Mouse (Mus musculus) ES-E14 (cell line): ENCODE measurements around the gene Ogfr. TPM values are rescaled to one million over a fixed set of nuclear protein-coding genes. Genes with fewer than 3 reads are reported as not detected.

ENCODE experiments used
- DNase-seq: peaks from one replicate; pipeline ENCODE4 v3.0.0-alpha.2; 2013; ENCODE audit warnings: low read depth, low spot score
- H3K27ac ChIP-seq: 2 replicates; pipeline ENCODE4 v1.5.1; 2012; ENCODE audit warnings: low read depth, mild to moderate bottlenecking, low read length, moderate library complexity, mixed read lengths; ENCODE audit not compliant: poor library complexity, insufficient read depth, severe bottlenecking
- H3K36me3 ChIP-seq: 2 replicates; pipeline ENCODE4 v1.6.1; 2012; ENCODE audit warnings: mild to moderate bottlenecking, low read length, moderate library complexity, mixed read lengths; ENCODE audit not compliant: control insufficient read depth, poor library complexity, insufficient read depth, severe bottlenecking
- H3K4me1 ChIP-seq, 2 experiments: fragments of 150-350 bp in 1 of 2; sonication (generic) in 1 of 2; 2 replicates each; pipeline ENCODE4 v1.6.1; 2012; ENCODE audit warnings: low read length in 2 of 2, mild to moderate bottlenecking in 1 of 2, mixed read lengths in 1 of 2; ENCODE audit not compliant: control insufficient read depth in 2 of 2, insufficient read depth in 2 of 2, poor library complexity in 1 of 2
- H3K4me3 ChIP-seq, 2 experiments: fragments of 150-350 bp in 1 of 2; sonication (generic) in 1 of 2; 2 replicates each; pipeline ENCODE4 v1.5.1; 2012; ENCODE audit warnings: low read length in 2 of 2, low read depth in 1 of 2, mild to moderate bottlenecking in 1 of 2, mixed read lengths in 1 of 2; ENCODE audit not compliant: insufficient read depth in 1 of 2, poor library complexity in 1 of 2, severe bottlenecking in 1 of 2
- H3K9ac ChIP-seq: 2 replicates; pipeline ENCODE4 v1.6.1; 2012; ENCODE audit warnings: low read depth, mild to moderate bottlenecking, low read length, mixed read lengths; ENCODE audit not compliant: poor library complexity, insufficient read depth, severe bottlenecking
- H3K9me3 ChIP-seq: fragments of 150-350 bp; sonication (generic); 2 replicates; pipeline ENCODE4 v1.6.1; 2012; ENCODE audit warnings: low read depth, mild to moderate bottlenecking, low read length; ENCODE audit not compliant: control insufficient read depth, insufficient read depth
- CHD2 ChIP-seq: IDR thresholded peaks from 2 replicates; pipeline ENCODE4 v1.6.1; 2014; ENCODE audit warnings: mild to moderate bottlenecking, low read depth, low read length, inconsistent platforms
- HCFC1 ChIP-seq: IDR thresholded peaks from 2 replicates; pipeline ENCODE4 v1.6.1; 2012; ENCODE audit warnings: low read length, inconsistent platforms, borderline replicate concordance; ENCODE audit not compliant: insufficient read depth
- MAFK ChIP-seq: IDR thresholded peaks from 2 replicates; pipeline ENCODE4 v1.6.1; 2014; ENCODE audit warnings: mild to moderate bottlenecking, low read depth, low read length, inconsistent platforms; ENCODE audit not compliant: insufficient read depth
- ZC3H11A ChIP-seq: IDR thresholded peaks from 2 replicates; pipeline ENCODE4 v1.6.1; 2012; ENCODE audit warnings: low read depth, mild to moderate bottlenecking, inconsistent platforms, low read length, borderline replicate concordance
- ZNF384 ChIP-seq: IDR thresholded peaks from 2 replicates; pipeline ENCODE4 v1.6.1; 2012; ENCODE audit warnings: low read depth, low read length, inconsistent platforms
- in situ Hi-C, 2 experiments: fragments of 600-800 bp; cut with MboI; formaldehyde crosslinking; loops; one replicate each; pipeline ENCODE4 v1.15.1; 2025; ENCODE audit warnings: low sequenced_read_pairs in 2 of 2, inconsistent platforms in 1 of 2; ENCODE audit not compliant: unreplicated experiment in 2 of 2
- total RNA-seq: library from RNA; depleted of rRNA; stranded (reverse); fragments of 300-350 nt; gene quantifications from 2 replicates; pipeline ENCODE4 v1.2.3, GENCODE M21; 2012

Ogfr gene
- total RNA-seq, 1 experiment = 39.2 TPM

DNA sequence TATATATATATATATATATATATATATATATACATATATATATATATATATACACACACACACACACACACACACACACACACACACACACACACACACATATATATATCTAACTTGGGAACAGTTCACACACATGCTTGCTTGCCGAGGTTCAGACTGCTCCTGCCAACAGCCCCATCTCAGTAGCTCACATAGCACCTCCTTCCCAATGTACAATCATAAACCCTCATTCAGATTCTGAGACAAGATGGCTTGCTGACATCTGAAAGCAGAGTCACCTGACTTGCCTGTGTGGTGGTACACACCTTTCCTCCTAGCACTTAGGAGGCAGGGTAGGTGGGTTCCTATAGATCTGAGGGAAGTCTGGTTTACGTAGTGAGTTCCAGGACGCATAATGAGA is 36.7 kb upstream of the Ogfr start:
- Histone ChIP-seq H3K27ac (no peak overlapping the region), H3K9me3 (no peaks in the 10 kb centered on the region), H3K4me1 (no peaks in the 10 kb centered on the region; a peak in 1 of 4 replicates), H3K9ac (no peak overlapping the region), H3K4me3 (no peak overlapping the region), H3K36me3 (no peaks in the 10 kb centered on the region)
- in situ Hi-C loops = loop anchor here (5.0 to 25.0 kb wide), 3 partner anchors 58 to 235 kb away; partner anchors contain the start of genes Bhlhe23 (in 1 of the 2) and Ntsr1 (in 1 of the 2)
- DNase-seq = no peak
- no peak for TF ChIP-seq HCFC1

DNA sequence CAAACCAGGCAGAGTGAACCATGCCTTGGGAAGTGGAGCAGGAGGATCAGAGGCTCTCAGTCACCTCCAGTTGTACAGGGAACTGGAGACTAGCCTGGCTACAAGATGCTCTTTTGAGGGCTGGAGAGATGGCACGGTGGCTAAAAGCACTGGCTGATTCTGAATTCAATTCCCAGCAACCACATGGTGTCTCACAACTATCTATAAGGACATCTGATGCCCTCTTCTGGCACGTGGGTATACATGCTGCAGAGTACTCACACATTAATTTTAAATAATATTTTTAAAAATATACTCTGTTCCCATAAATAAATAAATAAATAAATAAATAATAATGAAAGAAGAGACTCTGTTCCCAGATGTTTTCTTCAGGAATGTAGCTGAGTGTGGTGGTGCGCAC is 33.8 kb upstream of the Ogfr start:
- no peak overlapping the region for H3K4me3 ChIP-seq
- in situ Hi-C loops = loop anchor here in 1 of 2 experiments (10.0 to 25.0 kb wide), 2 partner anchors 60 to 232 kb away; partner anchors contain the start of genes Bhlhe23 and Ntsr1
- TF ChIP-seq ZNF384 (no peak), MAFK (no peak), CHD2 (no peak), HCFC1 (no peak), ZC3H11A (no peak)
- DNase-seq = no peak
- no peaks in the 10 kb centered on the region for H3K36me3 ChIP-seq
- H3K4me1 ChIP-seq = no peaks in the 10 kb centered on the region
- H3K27ac ChIP-seq = no peak overlapping the region
- H3K9ac ChIP-seq = no peak overlapping the region
- H3K9me3 ChIP-seq = no peaks in the 10 kb centered on the region

DNA sequence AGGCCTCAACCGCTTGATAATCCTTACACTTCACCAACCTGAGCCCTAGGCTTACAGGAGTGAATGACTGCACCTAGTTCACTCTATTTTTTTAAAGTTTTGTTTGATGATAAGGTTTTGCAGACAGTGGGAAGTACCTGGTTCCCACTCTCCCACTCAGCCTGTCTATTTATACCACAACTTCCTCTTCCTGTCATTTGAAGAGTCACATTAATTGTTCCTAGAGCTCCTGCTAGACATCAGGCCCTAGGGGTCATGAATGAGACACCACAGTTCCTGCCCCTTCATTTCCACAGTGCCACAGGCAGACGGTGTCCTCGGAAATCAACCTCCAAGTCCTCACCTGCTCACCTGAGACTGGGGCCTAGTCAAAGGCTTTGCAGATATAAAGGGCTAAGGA is 32.6 kb upstream of the Ogfr start:
- no peaks in the 10 kb centered on the region for H3K36me3 ChIP-seq
- no peak overlapping the region for H3K27ac ChIP-seq
- H3K4me1 ChIP-seq = no peaks in the 10 kb centered on the region
- TF ChIP-seq MAFK (no peak), ZC3H11A (no peak), CHD2 (no peak), HCFC1 (no peak), ZNF384 (no peak)
- in situ Hi-C loops = loop anchor here in 1 of 2 experiments (10.0 to 25.0 kb wide), 2 partner anchors 62 to 231 kb away; partner anchors contain the start of genes Bhlhe23 and Ntsr1
- no peak overlapping the region for H3K4me3 ChIP-seq
- H3K9ac ChIP-seq = no peak overlapping the region
- DNase-seq = no peak
- no peaks in the 10 kb centered on the region for H3K9me3 ChIP-seq

DNA sequence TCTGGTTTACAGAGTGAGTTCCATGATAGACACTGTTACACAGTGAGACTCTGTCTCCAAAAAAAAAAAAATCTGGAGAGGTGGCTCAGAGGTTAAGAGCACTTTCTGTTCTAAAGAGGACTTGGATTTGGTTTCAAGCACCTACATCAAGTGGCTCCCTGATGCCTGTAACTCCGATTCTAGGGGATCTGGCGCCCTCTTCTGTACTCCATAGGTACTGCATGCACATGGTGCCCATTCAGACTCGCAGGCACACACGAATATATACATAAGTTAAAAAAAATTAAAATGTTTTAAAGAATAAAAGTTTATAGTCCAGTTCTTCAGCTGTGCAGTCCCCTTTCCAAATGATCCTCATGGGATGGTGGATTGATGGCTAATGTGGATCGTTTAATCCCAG is 28.8 kb upstream of the Ogfr start:
- TF ChIP-seq MAFK (no peak), HCFC1 (no peak), ZC3H11A (peak; percentile 76), CHD2 (no peak), ZNF384 (no peak)
- Histone ChIP-seq H3K4me1 (no peaks in the 10 kb centered on the region), H3K36me3 (no peaks in the 10 kb centered on the region), H3K4me3 (no peak overlapping the region), H3K9me3 (no peaks in the 10 kb centered on the region), H3K27ac (no peak overlapping the region), H3K9ac (no peak overlapping the region)
- in situ Hi-C loops = loop anchor here in 1 of 2 experiments (25.0 kb wide), 1 partner anchor 227 kb away; the partner anchor contains the start of gene Bhlhe23
- DNase-seq = peak; percentile 51

DNA sequence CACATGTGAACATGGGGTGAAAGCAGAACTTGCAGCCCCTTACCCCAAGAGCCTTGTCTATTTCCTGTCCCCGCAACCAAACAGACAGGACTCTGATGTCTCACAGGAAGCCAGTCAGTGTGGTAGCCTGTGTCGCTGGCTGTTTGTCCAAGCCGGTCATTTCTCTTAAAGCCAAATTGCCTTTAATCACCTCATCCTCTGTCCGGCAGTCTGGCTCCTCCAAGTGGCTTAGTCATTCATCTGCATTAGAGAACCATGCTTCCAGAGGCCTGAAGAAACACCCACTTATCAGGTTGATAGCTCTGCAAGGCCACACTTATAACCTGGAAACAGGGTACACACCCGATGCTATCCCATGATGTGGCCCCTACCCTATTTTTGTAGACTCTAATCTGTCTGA is 26.9 kb upstream of the Ogfr start:
- no peak overlapping the region for H3K27ac ChIP-seq
- H3K4me3 ChIP-seq = no peak overlapping the region
- H3K9me3 ChIP-seq = no peaks in the 10 kb centered on the region
- no peaks in the 10 kb centered on the region for H3K36me3 ChIP-seq
- DNase-seq = no peak
- in situ Hi-C loops = loop anchor here in 1 of 2 experiments (25.0 kb wide), 1 partner anchor 225 kb away; the partner anchor contains the start of gene Bhlhe23
- no peak overlapping the region for H3K9ac ChIP-seq
- no peaks in the 10 kb centered on the region for H3K4me1 ChIP-seq
- TF ChIP-seq CHD2 (no peak), ZNF384 (no peak), MAFK (no peak), HCFC1 (no peak), ZC3H11A (no peak)
